Comparison of ENCODE assay signal across 22 mouse cellular contexts in the genomic region with DNA sequence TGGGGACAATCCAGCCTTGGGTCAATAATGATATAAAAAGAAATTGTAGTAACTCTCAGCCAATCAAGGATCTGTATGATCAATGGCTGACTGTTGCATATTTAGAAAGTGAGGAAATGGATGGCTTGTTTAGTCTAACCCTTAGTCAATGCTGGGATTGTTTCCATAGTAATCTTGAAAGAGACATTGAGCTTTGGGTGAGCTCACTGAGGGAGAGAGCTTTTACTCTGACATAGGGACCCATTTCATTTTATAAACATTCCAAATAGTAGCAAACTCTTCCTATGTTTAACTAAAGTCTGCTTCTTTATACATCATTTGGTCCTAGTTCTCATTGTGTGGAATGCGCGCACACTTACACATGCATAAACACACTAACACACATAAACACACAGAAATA. TPM values are rescaled to one million over a fixed set of nuclear protein-coding genes. Genes with fewer than 3 reads are reported as not detected.
"Had no signal": no experiment of that assay in that cellular context is flagged by ENCODE, and none has a peak within 500 bp of the region (broad histone marks: within the 10 kb centered on the region; RNA-seq: fewer than 3 reads in every experiment).

No protein-coding gene starts in this region.

- H3K36me3 ChIP-seq: heart, embryonic 13.5 days; heart, embryonic 15.5 days; hindbrain, embryonic 13.5 days; hindbrain, embryonic 15.5 days; limb, embryonic 10.5 days; limb, embryonic 12.5 days had no signal

- H3K27me3 ChIP-seq: heart, embryonic 13.5 days; heart, embryonic 15.5 days; hindbrain, embryonic 13.5 days; hindbrain, embryonic 15.5 days; limb, embryonic 12.5 days had no signal

- H3K4me1 ChIP-seq: hindbrain, embryonic 13.5 days; hindbrain, embryonic 15.5 days; limb, embryonic 10.5 days; limb, embryonic 12.5 days had no signal

- ATAC-seq: forebrain, embryonic 16.5 days; hindbrain, postnatal 0 days had no signal

- H3K9me3 ChIP-seq: heart, embryonic 13.5 days; heart, embryonic 15.5 days; hindbrain, embryonic 13.5 days; hindbrain, embryonic 15.5 days; limb, embryonic 10.5 days; limb, embryonic 12.5 days had no signal

- H3K27ac ChIP-seq: heart, embryonic 13.5 days; hindbrain, embryonic 13.5 days; hindbrain, embryonic 15.5 days; hindbrain, postnatal 0 days; layer of hippocampus, adult 2 months; left cerebral cortex, adult 2 months; limb, embryonic 10.5 days; limb, embryonic 12.5 days had no signal

- DNase-seq: gastrocnemius, adult 2 months; gastrocnemius, postnatal 10 days; gastrocnemius, postnatal 25 days; heart, adult 18-20 months; heart, postnatal 14 days; heart, postnatal 36 days; kidney, adult 18-20 months; kidney, adult 8-10 months; kidney, postnatal 10 days; kidney, postnatal 25 days; kidney, postnatal 4 days had no signal

- H3K9ac ChIP-seq: heart, embryonic 13.5 days; heart, embryonic 15.5 days; hindbrain, embryonic 13.5 days; hindbrain, embryonic 15.5 days; limb, embryonic 12.5 days had no signal

- H3K4me2 ChIP-seq: heart, embryonic 11.5 days; heart, embryonic 13.5 days; heart, embryonic 15.5 days; hindbrain, embryonic 13.5 days; hindbrain, embryonic 15.5 days; limb, embryonic 12.5 days had no signal

- H3K4me3 ChIP-seq: gastrocnemius, adult 2 months; heart, embryonic 13.5 days; heart, embryonic 15.5 days; hindbrain, embryonic 13.5 days; hindbrain, embryonic 15.5 days; layer of hippocampus, adult 2 months; left cerebral cortex, adult 2 months; limb, embryonic 10.5 days; limb, embryonic 12.5 days had no signal

RNA-seq across cellular contexts. Expression of a gene that starts 28.5 kb away (rescaled TPM):
- polyA plus RNA-seq: hindbrain, embryonic 15.5 days; limb, embryonic 10.5 days had no signal
